28 mouse cellular contexts compared by ENCODE assay signal in genomic region chr1:105093875-105094274, GRCm38 (mm10).
DNase-seq lines count a peak whose midpoint lies in the region; ATAC-seq and TF ChIP-seq lines count a peak whose summit lies in the region.
"Had no signal": no experiment of that assay in that cellular context is flagged by ENCODE, and none has a peak within 500 bp of the region (broad histone marks: within the 10 kb centered on the region; RNA-seq: fewer than 3 reads in every experiment).

No protein-coding gene starts in this region.

- no peaks in the 10 kb centered on the region for H3K9me3 ChIP-seq in intestine, embryonic 16.5 days (ENCODE audit: control insufficient read depth, low read length)
- H3K9me3 ChIP-seq in intestine, postnatal 0 days (ENCODE audit: control insufficient read depth): no peaks in the 10 kb centered on the region
- no peaks in the 10 kb centered on the region for H3K9me3 ChIP-seq in midbrain, embryonic 11.5 days (ENCODE audit: control insufficient read depth, low read length)
- no peaks in the 10 kb centered on the region for H3K9me3 ChIP-seq in midbrain, embryonic 16.5 days (replicated peaks; ENCODE audit: control insufficient read depth, low read length, poor library complexity, severe bottlenecking)
- H3K9me3 ChIP-seq: embryonic facial prominence, embryonic 12.5 days; forebrain, embryonic 15.5 days; heart, embryonic 10.5 days; heart, embryonic 15.5 days; neural tube, embryonic 15.5 days had no signal

- H3K4me1 ChIP-seq in intestine, embryonic 16.5 days (ENCODE audit: control insufficient read depth, insufficient read depth, low read length): peaks cover 12% of the 10 kb centered on the region
- H3K4me1 ChIP-seq in intestine, postnatal 0 days (replicated peaks; ENCODE audit: control insufficient read depth, insufficient read depth, low read length): 0 out of 2 replicates have a peak, but pooled peaks cover 3% of the 10 kb centered on the region
- H3K4me1 ChIP-seq in midbrain, embryonic 11.5 days (ENCODE audit: control insufficient read depth, insufficient read depth, low read length): no peaks in the 10 kb centered on the region
- H3K4me1 ChIP-seq in midbrain, embryonic 16.5 days (ENCODE audit: control insufficient read depth, insufficient read depth, low read length): no peaks in the 10 kb centered on the region
- H3K4me1 ChIP-seq: embryonic facial prominence, embryonic 12.5 days; forebrain, embryonic 15.5 days; heart, embryonic 10.5 days; heart, embryonic 15.5 days; neural tube, embryonic 15.5 days had no signal

- DNase-seq in midbrain, embryonic 11.5 days (ENCODE audit: low spot score, missing footprints): peak; percentile 35
- DNase-seq in R1 (ENCODE audit: low read depth, low spot score): peak; percentile 14
- DNase-seq in right cerebral cortex, postnatal 36 days (ENCODE audit: low spot score in 2 of 2): peak; percentile 7 to 14
- DNase-seq in gastrocnemius, postnatal 36 days: no peak
- DNase-seq in gastrocnemius, adult 2 months: no peak
- DNase-seq: adrenal gland, adult 8-10 months; embryo, embryonic 11 days; gastrocnemius, postnatal 10 days; kidney, adult 8-10 months; kidney, postnatal 14 days; layer of hippocampus, adult 9-11 months; liver; lung, adult 2 months; lung, postnatal 10 days; midbrain, embryonic 14.5 days had no signal

- 68% methylated on average over 3 of the region's 3 CpGs for WGBS in intestine, embryonic 16.5 days
- WGBS in intestine, postnatal 0 days: 52% methylated on average over 3 of the region's 3 CpGs
- WGBS in midbrain, embryonic 11.5 days: 83% methylated on average over 3 of the region's 3 CpGs
- 97% methylated on average over 3 of the region's 3 CpGs for WGBS in midbrain, embryonic 16.5 days

- no peak overlapping the region for H3K4me3 ChIP-seq in intestine, embryonic 16.5 days (ENCODE audit: low read length)
- no peak overlapping the region for H3K4me3 ChIP-seq in intestine, postnatal 0 days (ENCODE audit: low read depth, low read length)
- H3K4me3 ChIP-seq in midbrain, embryonic 11.5 days (ENCODE audit: low read depth, low read length): no peak overlapping the region
- H3K4me3 ChIP-seq in midbrain, embryonic 16.5 days (ENCODE audit: low read depth, low read length): no peak overlapping the region
- H3K4me3 ChIP-seq in gastrocnemius, adult 2 months: no peak overlapping the region
- H3K4me3 ChIP-seq: embryonic facial prominence, embryonic 12.5 days; forebrain, embryonic 15.5 days; heart, embryonic 10.5 days; heart, embryonic 15.5 days; neural tube, embryonic 15.5 days had no signal

- TF ChIP-seq CTCF in intestine, postnatal 0 days (IDR thresholded peaks at IDR 0.05; ENCODE audit: low read depth): no peak
- TF ChIP-seq CTCF in gastrocnemius, adult 2 months (IDR thresholded peaks at IDR 0.05): no peak

- intact Hi-C loops in gastrocnemius, postnatal 36 days (cut with DNase I): loop anchor here (10.0 kb wide), 1 partner anchor 541 kb away; no protein-coding TSS in a partner anchor
- intact Hi-C loops in gastrocnemius, adult 2 months (cut with DNase I): loop anchor here (10.0 kb wide), 1 partner anchor 271 kb away; no protein-coding TSS in a partner anchor

- no peaks in the 10 kb centered on the region for H3K36me3 ChIP-seq in intestine, embryonic 16.5 days (ENCODE audit: control insufficient read depth, insufficient read depth, low read length)
- no peaks in the 10 kb centered on the region for H3K36me3 ChIP-seq in intestine, postnatal 0 days (ENCODE audit: control insufficient read depth, insufficient read depth)
- no peaks in the 10 kb centered on the region for H3K36me3 ChIP-seq in midbrain, embryonic 11.5 days (ENCODE audit: control insufficient read depth, insufficient read depth, low read length)
- H3K36me3 ChIP-seq in midbrain, embryonic 16.5 days (ENCODE audit: control insufficient read depth, insufficient read depth, low read length): no peaks in the 10 kb centered on the region
- H3K36me3 ChIP-seq: embryonic facial prominence, embryonic 12.5 days; forebrain, embryonic 15.5 days; heart, embryonic 10.5 days; heart, embryonic 15.5 days; neural tube, embryonic 15.5 days had no signal

- H3K4me2 ChIP-seq in intestine, embryonic 16.5 days (ENCODE audit: low read depth, low read length): no peak overlapping the region
- H3K4me2 ChIP-seq in intestine, postnatal 0 days (replicated peaks; ENCODE audit: low read depth): no peak overlapping the region
- no peak overlapping the region for H3K4me2 ChIP-seq in midbrain, embryonic 11.5 days
- no peak overlapping the region for H3K4me2 ChIP-seq in midbrain, embryonic 16.5 days (ENCODE audit: low read length)
- H3K4me2 ChIP-seq: embryonic facial prominence, embryonic 12.5 days; forebrain, embryonic 15.5 days; heart, embryonic 15.5 days; neural tube, embryonic 15.5 days had no signal

- no peak for ATAC-seq in intestine, embryonic 16.5 days
- no peak for ATAC-seq in intestine, postnatal 0 days
- no peak for ATAC-seq in midbrain, embryonic 11.5 days (ENCODE audit: low FRiP score)
- ATAC-seq in midbrain, embryonic 16.5 days: no peak
- ATAC-seq: activated CD4-positive, CD25-positive, alpha-beta regulatory T cell, adult 4 months; CD4-positive, CD25-positive, alpha-beta regulatory T cell, adult 4 months; forebrain, embryonic 15.5 days; hindbrain, embryonic 16.5 days had no signal

- peak overlapping the region; percentile 20; the same call in 1 of the 2 replicates for H3K27ac ChIP-seq in intestine, embryonic 16.5 days (ENCODE audit: low read length)
- no peak overlapping the region for H3K27ac ChIP-seq in intestine, postnatal 0 days (ENCODE audit: low read depth, low read length)
- no peak overlapping the region for H3K27ac ChIP-seq in midbrain, embryonic 11.5 days (ENCODE audit: low read depth, low read length)
- H3K27ac ChIP-seq in midbrain, embryonic 16.5 days (ENCODE audit: low read length): no peak overlapping the region
- no peak overlapping the region for H3K27ac ChIP-seq in gastrocnemius, adult 2 months
- H3K27ac ChIP-seq: embryonic facial prominence, embryonic 12.5 days; forebrain, embryonic 15.5 days; heart, embryonic 10.5 days; heart, embryonic 15.5 days; liver, embryonic 14.5 days; macrophage; neural tube, embryonic 15.5 days had no signal

- no peaks in the 10 kb centered on the region for H3K27me3 ChIP-seq in intestine, embryonic 16.5 days (replicated peaks; ENCODE audit: control insufficient read depth, insufficient read depth, low read length)
- H3K27me3 ChIP-seq in intestine, postnatal 0 days (replicated peaks; ENCODE audit: control insufficient read depth, insufficient read depth, low read length): no peaks in the 10 kb centered on the region
- H3K27me3 ChIP-seq in midbrain, embryonic 11.5 days (ENCODE audit: control insufficient read depth, insufficient read depth, low read length): no peaks in the 10 kb centered on the region
- H3K27me3 ChIP-seq in midbrain, embryonic 16.5 days (ENCODE audit: control insufficient read depth, insufficient read depth, low read depth, low read length): no peaks in the 10 kb centered on the region
- H3K27me3 ChIP-seq: embryonic facial prominence, embryonic 12.5 days; forebrain, embryonic 15.5 days; heart, embryonic 15.5 days; neural tube, embryonic 15.5 days had no signal

- no peak overlapping the region for H3K9ac ChIP-seq in intestine, embryonic 16.5 days (ENCODE audit: low read depth, low read length)
- H3K9ac ChIP-seq in intestine, postnatal 0 days (ENCODE audit: low read depth, low read length): no peak overlapping the region
- no peak overlapping the region for H3K9ac ChIP-seq in midbrain, embryonic 11.5 days (ENCODE audit: low read length)
- H3K9ac ChIP-seq in midbrain, embryonic 16.5 days (ENCODE audit: low read depth, low read length): no peak overlapping the region
- H3K9ac ChIP-seq: embryonic facial prominence, embryonic 12.5 days; forebrain, embryonic 15.5 days; heart, embryonic 15.5 days; liver, embryonic 14.5 days; neural tube, embryonic 15.5 days had no signal

Comparison
In these comparisons a context has a peak if more than half of its experiments do, and no peak if none do; other contexts are left out.
1. DNase-seq: peak in midbrain, embryonic 11.5 days (single experiment), R1 (single experiment) and right cerebral cortex, postnatal 36 days (2 of 2); none in gastrocnemius, postnatal 36 days (0 of 2) and gastrocnemius, adult 2 months (single experiment).